Mouse (Mus musculus): ENCODE results near the gene Ssc5d.

DNA sequence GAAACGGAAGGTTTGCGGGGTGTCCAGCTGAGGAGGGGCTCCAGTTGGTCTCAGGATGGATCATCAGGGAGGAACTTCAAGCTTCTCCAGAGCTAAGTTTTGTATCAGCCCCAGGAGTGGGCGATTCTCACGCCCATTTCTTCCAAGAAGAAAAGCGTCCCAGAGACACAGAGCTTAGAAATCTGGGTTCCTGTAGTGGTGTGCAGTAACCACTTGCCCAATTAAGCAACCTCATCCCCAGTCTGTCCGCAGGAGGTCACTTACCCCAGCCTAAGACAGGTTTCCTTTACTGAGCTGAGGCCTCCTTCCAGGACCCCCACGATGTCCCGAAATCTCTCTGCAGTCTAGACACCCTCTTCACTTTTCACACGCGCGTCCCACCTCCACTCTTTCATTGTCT is 48.4 kb upstream of the Ssc5d start:
- no peak for TF ChIP-seq POLR2A (IDR thresholded peaks at IDR 0.05; ENCODE audit: insufficient read depth, low read depth, low read length)
- TF ChIP-seq CTCF (IDR thresholded peaks at IDR 0.05) = no peak

Data from heart, adult 2 months (tissue).